Mouse (Mus musculus) lung, postnatal 14 days (tissue): ENCODE measurements at regions not wholly inside any gene's neighbourhood (a gene's known extent, or its start where the extent isn't known, plus 50 kb on each side); places are given as distances from the start of the nearest gene placed in this dataset.

Source experiments
- DNase-seq: peaks from one replicate; pipeline ENCODE4 v3.0.0; 2021

- no peak for DNase-seq
Measured at GRCm38 (mm10) chr17:44420098-44421070, 232.0 kb downstream of the Clic5 start.

- DNase-seq: no peak
Measured at GRCm38 (mm10) chr17:44422161-44422560, 233.8 kb downstream of the Clic5 start.

GRCm38 (mm10) chr17:44422865-44423264 is 234.5 kb downstream of the Clic5 start:
- DNase-seq: no peak

- no peak for DNase-seq
Measured at GRCm38 (mm10) chr17:44423471-44423985, 235.1 kb downstream of the Clic5 start.

GRCm38 (mm10) chr17:44432524-44433295 is 244.3 kb downstream of the Clic5 start:
- DNase-seq: no peak

GRCm38 (mm10) chr17:44433296-44433653 is 244.9 kb downstream of the Clic5 start:
- DNase-seq: no peak

- DNase-seq: no peak
Measured at GRCm38 (mm10) chr17:44436536-44437043, 248.2 kb downstream of the Clic5 start.

- no peak for DNase-seq
Measured at GRCm38 (mm10) chr17:44438526-44438925, 250.1 kb downstream of the Clic5 start.

GRCm38 (mm10) chr17:44443460-44443859 is 255.1 kb downstream of the Clic5 start:
- no peak for DNase-seq

GRCm38 (mm10) chr17:44445361-44445760 is 257.0 kb downstream of the Clic5 start:
- no peak for DNase-seq
